Mouse (Mus musculus) fat pad, adult 2 months (tissue): ENCODE measurements around the gene Pdhx.

Experiments
- DNase-seq: peaks from one replicate; pipeline ENCODE4 v3.0.0-alpha.2; 2011; ENCODE audit warnings: low read depth, low spot score; ENCODE audit errors: extremely low read depth

Gene Pdhx

GRCm38 (mm10) chr2:102993841-102994607, 79.3 kb downstream of the Pdhx start:
- DNase-seq, result peak; percentile 69

GRCm38 (mm10) chr2:102992405-102992804, 80.9 kb downstream of the Pdhx start:
- no peak for DNase-seq

- DNase-seq, result no peak
These were observed 83.0 kb downstream of the Pdhx start for GRCm38 (mm10) chr2:102990301-102990702.

GRCm38 (mm10) chr2:102989446-102989845, 83.9 kb downstream of the Pdhx start:
- no peak for DNase-seq

- DNase-seq, result no peak
These were observed 85.7 kb downstream of the Pdhx start for GRCm38 (mm10) chr2:102987708-102988010.

- no peak for DNase-seq
These were observed 86.2 kb downstream of the Pdhx start for GRCm38 (mm10) chr2:102986964-102987707.

- no peak for DNase-seq
These were observed 86.9 kb downstream of the Pdhx start for GRCm38 (mm10) chr2:102986424-102986823.

GRCm38 (mm10) chr2:102982822-102983221, 90.5 kb downstream of the Pdhx start:
- no peak for DNase-seq

GRCm38 (mm10) chr2:102981446-102982314, 91.6 kb downstream of the Pdhx start:
- no peak for DNase-seq

GRCm38 (mm10) chr2:102980870-102981269, 92.4 kb downstream of the Pdhx start:
- DNase-seq, result no peak

- DNase-seq, result no peak
These were observed 93.8 kb downstream of the Pdhx start for GRCm38 (mm10) chr2:102979519-102979918.

GRCm38 (mm10) chr2:102979112-102979511, 94.2 kb downstream of the Pdhx start:
- no peak for DNase-seq

GRCm38 (mm10) chr2:102975358-102975945, 97.9 kb downstream of the Pdhx start:
- no peak for DNase-seq

GRCm38 (mm10) chr2:102973115-102973514, 100.2 kb downstream of the Pdhx start:
- DNase-seq, result no peak

GRCm38 (mm10) chr2:102972575-102972974, 100.7 kb downstream of the Pdhx start:
- no peak for DNase-seq

GRCm38 (mm10) chr2:102971951-102972350, 101.4 kb downstream of the Pdhx start:
- no peak for DNase-seq
